Mouse (Mus musculus): ENCODE results near the gene Icam4.

DNA sequence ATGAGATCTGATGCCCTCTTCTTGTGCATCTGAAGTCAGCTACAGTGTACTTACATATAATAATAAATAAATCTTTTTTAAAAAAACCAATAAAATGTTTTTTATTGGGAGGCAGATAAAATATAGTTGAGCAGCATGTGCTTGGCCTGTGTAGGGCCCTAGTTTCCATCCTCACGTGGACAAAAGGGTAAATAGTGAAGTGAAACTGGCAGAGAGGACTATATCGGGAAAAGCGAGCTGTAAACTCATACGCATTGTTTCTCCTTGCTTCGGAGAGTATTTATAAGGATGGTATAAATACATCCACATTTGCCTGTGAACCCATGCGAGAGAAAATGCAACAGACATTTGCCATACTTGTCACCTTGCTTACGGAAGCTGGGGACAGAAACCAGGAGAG, 49.4 kb upstream of the Icam4 start:
- TF ChIP-seq POLR2A (IDR thresholded peaks at IDR 0.05; ENCODE audit: insufficient read depth, low read depth, low read length) = no peak
- TF ChIP-seq CTCF (IDR thresholded peaks at IDR 0.05; ENCODE audit: insufficient read depth, low read depth, low read length) = no peak
